Mouse (Mus musculus) limb, embryonic 15.5 days (tissue): Measurements from ENCODE around the gene C2cd5. TPM values are rescaled to one million over a fixed set of nuclear protein-coding genes. Genes with fewer than 3 reads are reported as not detected.

Experiments
- ATAC-seq: fragments of 200-750 bp; cut with Nextera tagmentation; 2 replicates; pipeline ENCODE4 v1.8.0; 2017; ENCODE audit warnings: low read depth, moderate TSS enrichment; ENCODE audit not compliant: insufficient number of reproducible peaks, low FRiP score, low TSS enrichment
- H3K27ac ChIP-seq: fragments of 300-500 bp; sonication (generic); 2 replicates; pipeline ENCODE4 v1.5.1; 2015; ENCODE audit warnings: moderate library complexity, mild to moderate bottlenecking, inconsistent platforms
- H3K27me3 ChIP-seq: fragments of 300-500 bp; sonication (generic); 2 replicates; pipeline ENCODE4 v1.6.1; 2015; ENCODE audit warnings: inconsistent platforms
- H3K36me3 ChIP-seq: fragments of 300-500 bp; sonication (generic); 2 replicates; pipeline ENCODE4 v1.6.1; 2015; ENCODE audit warnings: inconsistent platforms
- H3K4me1 ChIP-seq: fragments of 300-500 bp; sonication (generic); 2 replicates; pipeline ENCODE4 v1.6.1; 2015; ENCODE audit warnings: inconsistent platforms
- H3K4me2 ChIP-seq: fragments of 300-500 bp; sonication (generic); 2 replicates; pipeline ENCODE4 v1.6.1; 2015; ENCODE audit warnings: mild to moderate bottlenecking, inconsistent platforms
- H3K4me3 ChIP-seq: fragments of 300-500 bp; sonication (generic); 2 replicates; pipeline ENCODE4 v1.5.1; 2015; ENCODE audit warnings: mild to moderate bottlenecking, inconsistent platforms
- H3K9ac ChIP-seq: fragments of 300-500 bp; sonication (generic); 2 replicates; pipeline ENCODE4 v1.6.1; 2015; ENCODE audit warnings: inconsistent platforms
- H3K9me3 ChIP-seq: fragments of 300-500 bp; sonication (generic); 2 replicates; pipeline ENCODE4 v1.6.1; 2016; ENCODE audit warnings: inconsistent platforms
- WGBS: fragments of 180-500 bp; shearing (Covaris S2); methylation state at CpG from one replicate; pipeline ENCODE4 v1.1.7; 2015; 5-methylcytosine and 5-hydroxymethylcytosine counted together
- polyA plus RNA-seq: library from polyadenylated mRNA; unstranded; fragments of >200 nt; fragmentation: Nextera tagmentation; extraction: Ambion mirVana; gene quantifications from 2 replicates; pipeline ENCODE4 v1.2.1, GENCODE M21; 2015

C2cd5 gene
- polyA plus RNA-seq, 1 experiment from 2014 or later, result 23.7 TPM

DNA sequence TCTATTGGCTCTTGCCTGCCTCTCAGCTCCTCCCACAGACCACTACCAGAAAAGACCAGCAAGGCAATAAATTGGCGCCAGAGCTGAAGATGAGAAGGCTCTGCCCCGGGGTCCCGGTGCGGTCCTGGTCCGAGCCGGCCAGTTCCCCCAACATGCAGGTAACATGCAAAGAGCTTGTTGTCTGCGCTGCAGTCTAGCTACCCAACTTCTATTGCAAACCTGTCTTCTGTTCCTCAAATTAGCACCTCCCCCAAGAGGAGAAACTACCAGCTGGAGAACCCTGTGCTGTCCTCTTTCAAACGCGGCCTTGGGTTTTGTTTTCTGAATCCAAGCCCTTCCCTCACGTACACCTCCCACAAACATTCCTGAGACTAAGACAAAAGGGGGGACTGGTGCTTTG, 137.5 kb downstream of the C2cd5 start:
- H3K9ac ChIP-seq, result no peak overlapping the region
- H3K27ac ChIP-seq, result no peak overlapping the region
- no peak overlapping the region for H3K4me3 ChIP-seq
- no peaks in the 10 kb centered on the region for H3K9me3 ChIP-seq
- peaks cover 21% of the 10 kb centered on the region for H3K27me3 ChIP-seq
- H3K4me2 ChIP-seq, result no peak overlapping the region
- H3K36me3 ChIP-seq, result no peaks in the 10 kb centered on the region
- H3K4me1 ChIP-seq, result peaks cover 11% of the 10 kb centered on the region
- no peak for ATAC-seq
- WGBS, result 69% methylated on average over 10 of the region's 10 CpGs

- 76% methylated on average over 9 of the region's 9 CpGs for WGBS
- H3K36me3 ChIP-seq, result no peaks in the 10 kb centered on the region
- H3K9ac ChIP-seq, result no peak overlapping the region
- H3K4me2 ChIP-seq, result no peak overlapping the region
- no peaks in the 10 kb centered on the region for H3K9me3 ChIP-seq
- ATAC-seq, result no peak
- H3K27ac ChIP-seq, result no peak overlapping the region
- H3K4me1 ChIP-seq, result peaks cover 11% of the 10 kb centered on the region
- no peak overlapping the region for H3K4me3 ChIP-seq
- H3K27me3 ChIP-seq, result peaks cover 21% of the 10 kb centered on the region
These were observed 138.1 kb downstream of the C2cd5 start for GRCm38 (mm10) chr6:142961721-142962455.

Other genes with a start within 250 kb of the C2cd5 start
- gene St8sia1, start 135.7 kb downstream of the C2cd5 start, polyA plus RNA-seq, result 0.74 TPM in 2 replicates
- 12.5 and 16.1 TPM in 2 replicates for gene Etnk1, start 67.1 kb upstream of the C2cd5 start, polyA plus RNA-seq